Mouse (Mus musculus): ENCODE results near the gene Fam98c. TPM values are rescaled to one million over a fixed set of nuclear protein-coding genes. Genes with fewer than 3 reads are reported as not detected.

The Fam98c gene
- polyA plus RNA-seq (2017; shearing (Covaris generic)): 11.8 TPM

GRCm38 (mm10) chr7:29155838-29156782, at the start of gene Fam98c:
TSS of gene Fam98c (minus strand) at chr7:29156234.

GRCm38 (mm10) chr7:29180077-29180853, 24.2 kb upstream of the Fam98c start, which contains the start of gene Psmd8:
TSS of gene Psmd8 (minus strand) at chr7:29180701.

GRCm38 (mm10) chr7:29170066-29170754, 14.2 kb upstream of the Fam98c start, which contains the start of the genes Ggn and Spred3:
TSS of gene Ggn (plus strand) at chr7:29170210.
TSS of gene Spred3 (minus strand) at chr7:29170411.

GRCm38 (mm10) chr7:29134693-29135386, 21.2 kb downstream of the Fam98c start, which contains the start of gene Rasgrp4:
TSS of gene Rasgrp4 (plus strand) at chr7:29134851.

GRCm38 (mm10) chr7:29124970-29125369, 31.1 kb downstream of the Fam98c start, which contains the start of gene Ryr1:
TSS of gene Ryr1 (minus strand) at chr7:29125179.

Other genes starting within 250 kb of the Fam98c start
- gene Actn4, start 193.9 kb downstream of the Fam98c start, polyA plus RNA-seq (2017; shearing (Covaris generic)): 292 TPM
- 397 TPM for gene Eif3k, start 174.4 kb downstream of the Fam98c start, polyA plus RNA-seq (2017; shearing (Covaris generic))
- 142 TPM for gene Map4k1, start 174.2 kb downstream of the Fam98c start, polyA plus RNA-seq (2017; shearing (Covaris generic))
- gene Ryr1, start 31.1 kb downstream of the Fam98c start, polyA plus RNA-seq (2017; shearing (Covaris generic)): 0.10 TPM
- 1.3 TPM for gene Rasgrp4, start 21.4 kb downstream of the Fam98c start, polyA plus RNA-seq (2017; shearing (Covaris generic))
- not detected for gene Ggn, start 14.0 kb upstream of the Fam98c start, polyA plus RNA-seq (2017; shearing (Covaris generic))
- not detected for gene Spred3, start 14.2 kb upstream of the Fam98c start, polyA plus RNA-seq (2017; shearing (Covaris generic))
- gene Psmd8, start 24.5 kb upstream of the Fam98c start, polyA plus RNA-seq (2017; shearing (Covaris generic)): 270 TPM
- gene Catsperg1, start 57.8 kb upstream of the Fam98c start, polyA plus RNA-seq (2017; shearing (Covaris generic)): 0.79 TPM
- 1.5 TPM for gene Kcnk6, start 76.3 kb upstream of the Fam98c start, polyA plus RNA-seq (2017; shearing (Covaris generic))
- gene Yif1b, start 82.1 kb upstream of the Fam98c start, polyA plus RNA-seq (2017; shearing (Covaris generic)): 66.7 TPM
- gene 2200002D01Rik, start 92.2 kb upstream of the Fam98c start, polyA plus RNA-seq (2017; shearing (Covaris generic)): 1.8 TPM
- gene Spint2, start 125.7 kb upstream of the Fam98c start, polyA plus RNA-seq (2017; shearing (Covaris generic)): 68.0 TPM
- not detected for gene Ppp1r14a, start 133.1 kb upstream of the Fam98c start, polyA plus RNA-seq (2017; shearing (Covaris generic))
- gene Dpf1, start 147.7 kb upstream of the Fam98c start, polyA plus RNA-seq (2017; shearing (Covaris generic)): not detected

All from activated CD4-positive, CD25-positive, alpha-beta regulatory T cell, adult 9 weeks (primary cell).